Mouse (Mus musculus) ES-E14 (cell line): ENCODE data around the gene Hrh2.

Source experiments
- HCFC1 ChIP-seq: IDR thresholded peaks from 2 replicates; pipeline ENCODE4 v1.6.1; 2012; ENCODE audit warnings: low read length, inconsistent platforms, borderline replicate concordance; ENCODE audit not compliant: insufficient read depth
- MAFK ChIP-seq: IDR thresholded peaks from 2 replicates; pipeline ENCODE4 v1.6.1; 2014; ENCODE audit warnings: mild to moderate bottlenecking, low read depth, low read length, inconsistent platforms; ENCODE audit not compliant: insufficient read depth
- ZC3H11A ChIP-seq: IDR thresholded peaks from 2 replicates; pipeline ENCODE4 v1.6.1; 2012; ENCODE audit warnings: low read depth, mild to moderate bottlenecking, inconsistent platforms, low read length, borderline replicate concordance
- ZNF384 ChIP-seq: IDR thresholded peaks from 2 replicates; pipeline ENCODE4 v1.6.1; 2012; ENCODE audit warnings: low read depth, low read length, inconsistent platforms

GRCm38 (mm10) chr13:54191181-54191580, 748 bp upstream of the Hrh2 start:
- no peak for TF ChIP-seq ZC3H11A
- no peak for TF ChIP-seq ZNF384
- TF ChIP-seq MAFK = no peak
- TF ChIP-seq HCFC1 = no peak
